Mouse (Mus musculus) spleen, adult 2 months (tissue): ENCODE data around the gene Gm20388. TPM values are rescaled to one million over a fixed set of nuclear protein-coding genes. Genes with fewer than 3 reads are reported as not detected.
"Not testable (repeated sequence)": the region's sequence is repeated elsewhere in the genome, so short reads cannot be mapped to it uniquely, and the experiment has no call there.

ENCODE experiments used
- DNase-seq, 2 experiments: peaks; one replicate each; pipeline versions ENCODE4 v3.0.0 to v3.0.0-alpha.2; 2012 to 2021; ENCODE audit warnings: low spot score in 2 of 2, low read depth in 1 of 2
- H3K27ac ChIP-seq: fragments of 200-500 bp; 2 replicates; pipeline ENCODE4 v1.5.1; 2012; ENCODE audit warnings: low read length, inconsistent platforms; ENCODE audit not compliant: insufficient read depth
- H3K27me3 ChIP-seq: fragments of 200-500 bp; 2 replicates; pipeline ENCODE4 v1.6.1; 2012; ENCODE audit warnings: mild to moderate bottlenecking, moderate library complexity, low read length, inconsistent platforms; ENCODE audit not compliant: control insufficient read depth, insufficient read depth
- H3K36me3 ChIP-seq: fragments of 200-500 bp; 2 replicates; pipeline ENCODE4 v1.6.1; 2012; ENCODE audit warnings: mild to moderate bottlenecking, low read length, inconsistent platforms; ENCODE audit not compliant: control insufficient read depth, insufficient read depth
- H3K4me1 ChIP-seq: fragments of 200-500 bp; 2 replicates; pipeline ENCODE4 v1.6.1; 2011; ENCODE audit warnings: inconsistent platforms; ENCODE audit not compliant: control insufficient read depth, insufficient read depth, insufficient read length
- H3K4me3 ChIP-seq: fragments of 200-500 bp; 2 replicates; pipeline ENCODE4 v1.5.1; 2011; ENCODE audit warnings: mild to moderate bottlenecking, inconsistent platforms; ENCODE audit not compliant: insufficient read depth, insufficient read length; ENCODE audit errors: extremely low read depth
- CTCF ChIP-seq: fragments of 200-500 bp; IDR thresholded peaks from 2 replicates; pipeline ENCODE4 v1.5.1; 2011; ENCODE audit warnings: mild to moderate bottlenecking, inconsistent platforms; ENCODE audit not compliant: insufficient read depth, insufficient read length, insufficient replicate concordance; ENCODE audit errors: extremely low read depth
- POLR2A ChIP-seq: fragments of 200-500 bp; IDR thresholded peaks from 2 replicates; pipeline ENCODE4 v1.6.1; 2011; ENCODE audit warnings: low read depth, low read length, inconsistent platforms
- WGBS: fragments of 180-500 bp; shearing (Covaris S2); methylation state at CpG from one replicate; pipeline ENCODE4 v1.1.7; 2018; 5-methylcytosine and 5-hydroxymethylcytosine counted together
- polyA plus RNA-seq: library from polyadenylated mRNA; depleted of rRNA; stranded (reverse); fragments of >200 nt; gene quantifications from 2 replicates; pipeline ENCODE4 v1.2.3, GENCODE M21; 2012

Gene Gm20388
- polyA plus RNA-seq, 1 experiment: 26.1 TPM

GRCm38 (mm10) chr8:120364093-120364725, 453.6 kb downstream of the Gm20388 start:
- peaks cover 8% of the 10 kb centered on the region for H3K4me1 ChIP-seq
- DNase-seq: peak in 1 of 2 experiments; percentile 26
- peak overlapping the region; percentile 37 for H3K27ac ChIP-seq
- 26% methylated on average over 7 of the region's 7 CpGs for WGBS
- no peaks in the 10 kb centered on the region for H3K36me3 ChIP-seq
- H3K4me3 ChIP-seq: no peak overlapping the region
- H3K27me3 ChIP-seq: no peaks in the 10 kb centered on the region
- peak; percentile 48; the same call in 1 of the 2 replicates for TF ChIP-seq CTCF
- TF ChIP-seq POLR2A: no peak

- no peak overlapping the region for H3K4me3 ChIP-seq
- TF ChIP-seq POLR2A (no peak), CTCF (no peak)
- H3K36me3 ChIP-seq: no peaks in the 10 kb centered on the region
- peaks cover 10% of the 10 kb centered on the region for H3K4me1 ChIP-seq
- 78% methylated on average over 6 of the region's 6 CpGs for WGBS
- H3K27ac ChIP-seq: no peak overlapping the region
- H3K27me3 ChIP-seq: no peaks in the 10 kb centered on the region
- no peak for DNase-seq
Observed at GRCm38 (mm10) chr8:120366840-120367239, 456.2 kb downstream of the Gm20388 start.

GRCm38 (mm10) chr8:120368191-120368590, 457.6 kb downstream of the Gm20388 start:
- not testable (repeated sequence) for H3K4me1 ChIP-seq, H3K27ac ChIP-seq, H3K4me3 ChIP-seq, DNase-seq, H3K36me3 ChIP-seq, H3K27me3 ChIP-seq
- 73% methylated on average over 1 of the region's 1 CpGs for WGBS

GRCm38 (mm10) chr8:120368814-120369649, 458.4 kb downstream of the Gm20388 start:
- H3K4me1 ChIP-seq: peaks cover 10% of the 10 kb centered on the region
- no peaks in the 10 kb centered on the region for H3K27me3 ChIP-seq
- WGBS: 14% methylated on average over 11 of the region's 11 CpGs
- peak overlapping the region; percentile 48; the same call in 1 of the 2 replicates for H3K27ac ChIP-seq
- no peak overlapping the region; the same call in 1 of the 2 replicates for H3K4me3 ChIP-seq
- peak; percentile 61 to 79 for DNase-seq
- no peaks in the 10 kb centered on the region for H3K36me3 ChIP-seq
- TF ChIP-seq POLR2A (no peak), CTCF (peak; percentile 21; the same call in 1 of the 2 replicates)

- WGBS: 42% methylated on average over 7 of the region's 7 CpGs
- Histone ChIP-seq H3K4me3 (no peak overlapping the region), H3K4me1 (peaks cover 7% of the 10 kb centered on the region), H3K27me3 (no peaks in the 10 kb centered on the region), H3K36me3 (no peaks in the 10 kb centered on the region), H3K27ac (peak overlapping the region; percentile 48)
- TF ChIP-seq POLR2A (no peak), CTCF (no peak)
- no peak for DNase-seq
Observed at GRCm38 (mm10) chr8:120369956-120370355, 459.3 kb downstream of the Gm20388 start.

- Histone ChIP-seq H3K36me3 (no peaks in the 10 kb centered on the region), H3K4me1 (peaks cover 7% of the 10 kb centered on the region), H3K27ac (peak overlapping the region; percentile 48; the same call in 1 of the 2 replicates), H3K27me3 (no peaks in the 10 kb centered on the region), H3K4me3 (no peak overlapping the region)
- WGBS: 54% methylated on average over 4 of the region's 4 CpGs
- no peak for DNase-seq
- no peak for TF ChIP-seq POLR2A
- no peak for TF ChIP-seq CTCF
Observed at GRCm38 (mm10) chr8:120370461-120370860, 459.8 kb downstream of the Gm20388 start.
